Mouse (Mus musculus): ENCODE measurements at regions not wholly inside any gene's neighbourhood (a gene's known extent, or its start where the extent isn't known, plus 50 kb on each side); places are given as distances from the start of the nearest gene placed in this dataset.

- DNase-seq (ENCODE audit: low read depth, low spot score): no peak
These were observed 57.8 kb downstream of the Lsm3 start for GRCm38 (mm10) chr6:91573487-91573886.

GRCm38 (mm10) chr6:91574414-91574813 is 58.7 kb downstream of the Lsm3 start:
- DNase-seq (ENCODE audit: low read depth, low spot score): no peak

- DNase-seq (ENCODE audit: low read depth, low spot score): peak; percentile 78
These were observed 60.1 kb downstream of the Lsm3 start for GRCm38 (mm10) chr6:91575662-91576364.

GRCm38 (mm10) chr6:91576906-91577305 is 61.2 kb downstream of the Lsm3 start:
- DNase-seq (ENCODE audit: low read depth, low spot score): peak; percentile 58

- DNase-seq (ENCODE audit: low read depth, low spot score): no peak
These were observed 63.9 kb downstream of the Lsm3 start for GRCm38 (mm10) chr6:91579666-91580065.

- DNase-seq (ENCODE audit: low read depth, low spot score): no peak
These were observed 64.9 kb downstream of the Lsm3 start for GRCm38 (mm10) chr6:91580607-91581006.

DNA sequence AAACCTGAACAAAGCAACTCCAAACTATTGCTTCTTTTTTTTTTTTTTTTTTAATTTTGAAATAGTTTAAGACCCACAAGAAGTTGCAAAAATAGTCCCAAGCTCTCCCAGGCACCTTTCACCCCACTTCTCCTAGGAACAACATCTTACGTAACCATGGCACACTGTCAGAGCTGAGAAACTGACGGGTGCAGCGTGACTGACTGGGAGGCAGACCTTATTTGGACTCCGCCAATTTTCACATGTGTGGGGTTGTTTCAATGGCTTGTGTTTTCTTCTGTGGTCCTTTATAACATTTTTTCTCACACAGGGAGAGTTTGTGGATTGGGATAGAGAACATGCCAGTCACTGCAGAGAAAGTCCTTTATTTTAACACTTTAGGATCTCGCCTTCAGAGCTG is 66.6 kb downstream of the Lsm3 start:
- peak; percentile 85 for DNase-seq (ENCODE audit: low read depth, low spot score)

DNA sequence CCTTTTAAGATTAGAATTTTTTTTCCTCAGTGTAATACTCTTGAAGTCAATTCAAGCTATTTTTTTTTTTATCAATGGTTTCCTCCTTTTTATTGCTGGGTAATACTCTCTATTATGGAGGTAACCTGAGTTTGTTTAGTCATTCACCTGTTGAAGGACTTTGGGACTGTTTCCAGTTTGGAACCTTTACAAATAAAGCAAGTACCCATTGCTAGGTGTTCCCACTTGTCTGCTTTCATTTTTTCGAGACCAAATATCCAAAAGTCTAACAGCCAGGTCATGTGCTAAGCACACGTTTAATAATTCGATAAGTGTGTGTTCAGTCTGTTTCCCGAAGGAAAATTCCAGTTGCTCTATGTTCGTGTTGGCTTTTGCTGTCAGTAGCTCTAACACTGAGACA is 67.6 kb downstream of the Lsm3 start:
- no peak for DNase-seq (ENCODE audit: low read depth, low spot score)

GRCm38 (mm10) chr6:91585543-91585942 is 69.8 kb downstream of the Lsm3 start:
- DNase-seq (ENCODE audit: low read depth, low spot score): no peak

GRCm38 (mm10) chr6:91589181-91589580 is 73.5 kb downstream of the Lsm3 start:
- DNase-seq (ENCODE audit: low read depth, low spot score): no peak

GRCm38 (mm10) chr6:91590395-91590794 is 74.7 kb downstream of the Lsm3 start:
- peak; percentile 79 for DNase-seq (ENCODE audit: low read depth, low spot score)

GRCm38 (mm10) chr6:91590806-91591571 is 75.3 kb downstream of the Lsm3 start:
- DNase-seq (ENCODE audit: low read depth, low spot score): peak; percentile 77

GRCm38 (mm10) chr6:91592651-91593050 is 76.9 kb downstream of the Lsm3 start:
- DNase-seq (ENCODE audit: low read depth, low spot score): peak; percentile 75

GRCm38 (mm10) chr6:91598942-91599341 is 83.2 kb downstream of the Lsm3 start:
- DNase-seq (ENCODE audit: low read depth, low spot score): peak; percentile 99

DNA sequence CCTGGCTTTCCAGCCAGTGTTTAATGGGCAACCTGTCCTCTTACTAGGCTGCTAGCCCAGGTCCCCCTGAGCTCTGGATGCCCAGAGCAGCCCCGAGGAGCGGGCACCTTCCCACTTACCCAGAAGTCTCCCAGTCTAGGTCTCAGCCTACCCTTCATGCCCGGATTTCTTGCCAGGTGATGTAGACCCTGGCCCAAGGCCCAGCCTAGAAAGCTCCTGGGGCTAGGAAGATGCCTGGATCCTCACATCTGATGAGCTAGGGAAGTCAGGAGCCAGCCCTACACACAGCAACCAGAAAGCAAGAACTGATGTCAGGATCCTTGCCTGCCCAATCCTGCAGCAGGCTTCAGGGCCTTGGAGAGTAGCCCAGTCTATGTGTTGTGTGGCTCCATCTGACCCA is 83.7 kb upstream of the Slc6a6 start:
- no peak for DNase-seq (ENCODE audit: low read depth, low spot score)

DNA sequence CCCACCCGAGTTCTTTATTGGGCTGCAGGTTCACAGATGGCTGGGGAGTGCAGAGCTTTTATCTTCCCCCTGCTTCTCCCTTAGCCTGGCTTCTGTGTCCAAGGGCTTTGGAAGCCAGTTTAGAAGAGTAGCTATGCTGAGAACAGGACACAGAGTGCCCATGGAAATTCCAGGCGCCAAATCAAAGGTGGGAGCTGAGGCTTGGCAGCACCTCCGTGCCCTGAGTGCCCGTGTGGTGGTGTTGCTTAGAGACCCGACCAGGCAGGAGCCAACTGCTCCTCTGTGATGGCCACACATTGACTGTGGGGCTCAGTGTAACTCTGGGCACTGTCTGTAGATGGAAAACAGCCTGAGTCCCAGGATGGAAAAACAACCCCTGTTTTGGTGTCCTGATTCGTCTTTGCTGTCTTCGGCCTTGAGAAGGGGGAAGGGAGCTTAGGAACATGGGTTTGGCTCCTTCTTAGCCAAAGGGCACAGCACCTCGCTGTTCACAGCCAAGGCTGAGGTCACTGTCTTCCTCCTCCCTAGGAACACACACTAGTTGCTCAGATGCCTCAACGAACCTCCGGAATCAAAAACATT is 77.1 kb upstream of the Slc6a6 start:
- DNase-seq (ENCODE audit: low read depth, low spot score): peak; percentile 55

GRCm38 (mm10) chr6:91607613-91608272 is 76.1 kb upstream of the Slc6a6 start:
- DNase-seq (ENCODE audit: low read depth, low spot score): no peak

- DNase-seq (ENCODE audit: low read depth, low spot score): no peak
These were observed 74.2 kb upstream of the Slc6a6 start for GRCm38 (mm10) chr6:91609671-91610070.

GRCm38 (mm10) chr6:91615022-91615421 is 68.8 kb upstream of the Slc6a6 start:
- no peak for DNase-seq (ENCODE audit: low read depth, low spot score)

DNA sequence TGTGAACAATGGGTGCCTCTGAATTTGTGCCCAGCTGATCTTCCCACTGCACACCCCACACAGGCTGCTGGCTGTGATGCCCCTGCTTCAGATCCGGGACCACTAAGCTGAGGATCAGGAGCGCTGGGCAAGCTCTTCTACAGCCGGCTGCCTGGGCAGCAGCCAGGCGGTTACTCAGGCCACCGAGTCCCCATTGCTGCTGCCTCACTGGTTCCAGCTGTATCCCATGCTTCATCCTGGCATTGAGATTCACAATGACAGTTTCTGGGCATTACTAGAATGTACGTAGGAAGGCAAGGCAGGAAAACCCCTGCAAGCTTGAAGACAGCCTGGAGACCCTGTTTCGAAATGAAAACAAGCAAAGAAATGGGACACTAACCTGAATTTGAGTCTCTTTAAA is 67.3 kb upstream of the Slc6a6 start:
- no peak for DNase-seq (ENCODE audit: low read depth, low spot score)

DNA sequence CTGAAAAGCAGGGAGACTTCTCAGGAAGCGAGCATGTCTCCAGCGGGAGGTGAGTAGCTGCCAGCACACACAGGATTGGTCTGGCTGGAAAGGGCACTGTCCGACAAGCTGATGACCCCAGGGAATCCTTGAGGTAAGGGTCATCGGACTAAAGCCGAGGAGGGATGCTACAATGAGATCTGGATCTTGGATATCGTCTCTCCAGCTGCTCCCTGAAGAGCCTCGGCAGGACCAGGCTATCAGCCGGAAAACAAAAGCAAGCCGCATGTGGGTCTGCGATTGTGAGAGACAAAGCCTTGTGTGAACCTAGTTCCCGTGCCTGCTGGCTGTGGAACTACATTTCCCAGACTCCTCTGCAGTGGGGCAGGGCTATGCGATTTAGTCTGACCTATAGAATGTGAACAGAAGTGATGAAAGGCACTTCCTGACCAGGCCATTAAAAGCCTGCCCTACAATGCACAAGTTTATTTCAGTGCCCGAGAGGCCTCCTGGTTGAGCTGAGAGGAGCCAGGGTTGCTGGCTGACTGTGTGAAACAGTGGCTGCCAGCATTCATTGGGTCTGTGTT is 66.7 kb upstream of the Slc6a6 start:
- peak; percentile 59 for DNase-seq (ENCODE audit: low read depth, low spot score)

DNA sequence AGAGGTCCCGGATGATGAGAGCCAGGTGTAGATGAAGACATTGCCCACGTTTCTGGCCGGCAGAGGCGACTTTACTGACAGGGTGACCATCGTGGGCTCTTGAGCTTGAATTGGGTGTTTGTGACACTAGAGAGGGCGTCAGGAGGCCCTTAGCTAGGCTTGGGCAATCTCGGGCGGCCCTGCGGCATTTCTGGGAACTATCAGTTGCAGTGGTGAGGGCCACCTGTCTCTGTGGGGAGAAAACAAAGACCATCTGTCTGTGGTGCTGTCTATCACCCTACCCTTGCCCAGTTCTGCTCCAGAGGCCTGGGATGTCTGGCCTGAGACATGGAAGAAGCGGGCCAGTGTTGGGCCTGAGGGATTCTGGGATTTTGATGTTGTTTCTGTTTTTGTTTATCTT is 66.2 kb upstream of the Slc6a6 start:
- no peak for DNase-seq (ENCODE audit: low read depth, low spot score)
